Mouse (Mus musculus): ENCODE results near the gene Rnf212.

Rnf212 gene

DNA sequence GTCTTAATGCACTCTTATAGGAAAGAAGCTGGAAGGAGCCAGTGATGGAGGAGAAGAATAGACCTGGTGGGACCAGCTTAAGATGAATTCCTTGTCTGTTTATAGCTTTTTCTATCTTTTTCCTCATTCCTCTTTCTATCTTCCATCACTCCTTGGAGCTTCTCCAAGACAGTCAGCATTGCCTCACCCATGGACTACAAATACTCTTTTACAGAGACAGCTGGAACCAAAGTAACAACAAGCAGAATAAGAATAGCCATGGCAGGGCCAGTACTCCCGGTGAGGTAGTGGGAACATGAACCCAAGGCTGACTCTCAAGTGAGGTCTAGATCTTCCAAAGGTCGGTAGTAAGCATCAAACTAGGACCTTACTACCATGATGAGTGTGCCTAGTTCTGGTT, 61.7 kb downstream of the Rnf212 start:
- no peak for DNase-seq (ENCODE audit: low spot score)

DNA sequence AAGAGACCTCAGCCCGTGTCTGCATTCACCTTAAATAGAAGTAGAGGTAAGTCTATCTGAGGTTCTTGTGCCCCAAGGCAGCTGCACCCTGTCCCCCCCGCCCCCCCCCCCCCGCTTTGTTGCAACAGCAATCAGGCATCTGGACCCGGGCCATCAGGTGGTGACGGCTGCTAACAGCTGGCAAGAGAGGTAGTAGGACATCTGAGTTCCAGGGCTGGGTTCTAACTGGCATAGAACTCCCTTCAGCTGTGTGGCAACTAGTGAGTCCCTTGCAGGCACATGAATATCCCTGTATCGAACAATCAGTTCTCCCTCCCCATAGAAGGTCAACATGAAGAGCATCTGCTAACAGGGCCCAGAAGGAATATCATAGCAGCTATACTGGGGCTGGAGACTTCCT, 62.8 kb downstream of the Rnf212 start:
- DNase-seq (ENCODE audit: low spot score) = no peak

DNA sequence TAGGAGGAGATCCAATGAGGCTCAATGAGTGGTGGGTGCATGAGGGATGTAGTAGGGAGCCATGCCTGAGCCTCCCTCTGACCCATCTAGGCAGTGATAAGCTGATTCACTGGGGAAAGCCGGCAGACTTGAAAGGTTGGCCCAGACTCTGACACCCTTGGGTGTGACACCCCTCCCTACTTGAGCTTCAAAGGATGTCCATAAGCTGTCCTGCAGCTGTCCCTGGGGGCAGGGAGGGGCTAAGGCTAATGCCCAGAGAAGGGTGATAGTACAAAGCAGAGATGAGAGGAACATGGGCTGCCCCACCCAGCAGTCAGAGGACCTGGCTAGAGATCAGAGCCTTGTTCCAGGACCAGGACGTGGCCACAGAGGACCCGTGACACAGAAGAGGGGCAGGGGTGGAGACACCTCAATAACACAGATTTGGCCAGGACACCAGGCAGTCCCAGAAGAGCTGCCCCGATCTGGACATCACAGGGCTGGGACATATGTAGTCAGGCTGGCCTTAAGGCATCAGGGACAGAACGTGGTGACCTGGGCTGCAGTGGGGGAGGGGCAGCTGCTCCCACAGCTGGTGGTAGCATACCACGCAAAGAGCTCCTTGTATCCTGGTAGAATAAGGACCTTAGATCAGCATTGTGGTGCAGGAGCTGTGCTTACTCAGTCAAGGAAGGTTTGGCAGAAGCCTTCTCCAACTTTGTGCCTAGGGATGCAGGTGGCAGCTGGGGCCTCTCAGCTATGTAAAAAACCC, 65.6 kb downstream of the Rnf212 start:
- DNase-seq (ENCODE audit: low spot score) = no peak

DNA sequence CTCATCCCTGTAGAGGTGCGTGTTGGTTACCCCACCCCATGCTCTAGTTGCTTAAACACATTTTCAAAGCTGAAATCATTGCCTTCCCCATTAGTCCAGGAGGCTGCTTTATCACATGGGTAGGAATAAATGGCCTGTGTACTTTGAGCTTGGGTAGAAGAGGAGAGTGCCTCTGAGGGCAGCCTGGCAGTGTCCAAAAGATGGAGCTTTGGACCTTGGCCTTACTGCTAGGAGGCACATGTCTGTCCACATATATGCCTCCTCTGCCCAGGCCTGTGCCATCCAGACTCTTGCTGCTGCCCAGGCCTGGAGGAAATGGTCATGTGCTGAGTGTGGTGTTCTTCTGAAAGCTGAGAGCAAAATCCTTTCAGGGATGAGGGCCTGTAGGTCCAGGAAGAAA, 66.4 kb downstream of the Rnf212 start:
- DNase-seq (ENCODE audit: low spot score) = no peak

DNA sequence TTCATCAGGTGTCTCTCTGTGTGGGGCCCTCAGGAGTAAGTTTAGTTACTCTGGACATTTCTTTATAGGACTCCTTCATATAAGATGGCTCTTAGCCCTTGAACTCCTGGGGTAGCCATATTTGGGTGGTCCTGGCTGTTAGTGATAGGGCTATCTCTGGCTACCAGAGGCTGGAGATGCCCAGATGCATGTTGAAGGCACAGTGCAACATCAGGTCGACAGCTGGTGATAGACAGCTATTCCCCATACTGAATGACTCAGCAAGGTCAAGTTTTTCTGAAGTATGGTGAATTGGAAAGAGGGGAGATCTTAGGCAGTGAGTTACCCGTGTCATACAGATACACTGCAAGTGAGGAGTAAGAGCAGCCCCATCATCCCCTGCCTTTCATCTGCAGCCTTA, 67.0 kb downstream of the Rnf212 start:
- DNase-seq (ENCODE audit: low spot score) = no peak

DNA sequence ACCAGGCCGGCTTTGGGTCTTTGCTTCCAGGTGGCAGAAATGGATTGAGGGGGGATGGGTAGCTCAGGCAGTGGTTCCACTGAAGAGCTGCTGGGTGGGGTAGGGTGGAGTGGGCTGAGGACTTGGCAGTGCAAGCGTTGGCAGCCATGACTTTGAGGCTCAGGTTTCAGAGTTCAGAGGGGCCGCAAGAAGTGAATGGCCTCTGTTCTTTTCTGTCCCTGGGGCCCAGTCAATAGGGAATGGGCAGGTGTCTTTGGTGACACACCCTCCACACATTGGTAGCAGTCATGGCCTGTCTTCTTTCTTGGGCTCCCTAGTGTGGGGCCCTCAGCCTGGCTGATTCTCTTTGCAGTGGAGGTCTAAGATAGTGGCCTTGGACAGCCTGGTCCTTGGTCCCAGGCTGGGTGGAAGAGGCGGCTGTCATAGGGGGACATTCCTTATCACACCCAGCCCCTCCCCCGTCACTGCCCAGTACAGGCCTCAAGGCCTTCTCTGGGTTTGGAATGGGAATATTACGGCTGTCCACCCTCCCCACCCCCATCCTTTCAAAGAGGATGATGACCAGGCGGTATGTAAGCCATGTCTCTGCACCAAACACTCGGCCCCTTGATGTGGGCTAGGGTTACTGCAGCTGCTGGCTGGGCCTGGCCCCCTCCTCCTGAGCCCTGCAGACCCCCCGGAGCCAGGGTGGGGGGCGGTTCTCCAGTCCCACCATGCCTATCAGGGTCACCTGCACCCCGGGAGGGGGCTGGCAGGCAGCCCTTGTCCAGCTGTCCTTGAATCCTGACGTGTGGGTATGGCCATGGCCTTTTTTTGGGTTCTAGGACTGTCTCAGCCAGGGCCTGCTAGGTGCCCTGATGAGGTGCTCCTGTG, 70.8 kb downstream of the Rnf212 start:
- no peak for DNase-seq (ENCODE audit: low spot score)

DNA sequence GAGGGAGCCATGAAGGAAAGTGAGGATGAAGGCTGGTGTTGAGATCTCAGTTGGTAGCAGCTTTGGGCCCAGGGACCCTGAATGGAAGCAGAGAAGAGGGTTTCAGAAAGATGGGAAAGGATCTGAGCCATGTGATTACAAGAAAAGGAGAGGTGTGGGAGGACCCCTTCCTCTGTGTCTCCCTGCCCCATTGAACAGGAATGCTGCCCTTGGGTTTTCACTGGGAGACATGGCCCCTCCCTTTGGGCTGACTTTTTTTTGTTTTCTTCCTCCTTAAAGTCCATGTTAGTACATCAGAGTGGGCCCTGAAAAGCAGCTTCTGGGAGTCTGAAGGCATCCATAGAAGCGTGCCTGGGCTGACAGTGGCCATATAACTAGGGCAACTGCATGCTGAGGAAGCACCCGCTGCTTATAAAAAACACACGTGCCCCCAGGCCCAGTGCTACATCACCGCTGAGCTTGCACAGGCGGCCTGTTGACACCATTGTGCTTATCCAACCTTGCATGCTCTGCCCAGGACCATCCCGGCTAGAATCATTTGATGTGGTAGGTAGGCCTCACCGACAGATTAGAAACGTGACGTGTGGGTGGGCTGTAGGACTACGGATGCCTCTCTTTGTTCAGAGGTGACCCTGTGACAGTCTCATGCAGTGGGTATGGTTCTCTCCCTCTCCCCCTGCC, 73.3 kb downstream of the Rnf212 start:
- no peak for DNase-seq (ENCODE audit: low spot score)

DNA sequence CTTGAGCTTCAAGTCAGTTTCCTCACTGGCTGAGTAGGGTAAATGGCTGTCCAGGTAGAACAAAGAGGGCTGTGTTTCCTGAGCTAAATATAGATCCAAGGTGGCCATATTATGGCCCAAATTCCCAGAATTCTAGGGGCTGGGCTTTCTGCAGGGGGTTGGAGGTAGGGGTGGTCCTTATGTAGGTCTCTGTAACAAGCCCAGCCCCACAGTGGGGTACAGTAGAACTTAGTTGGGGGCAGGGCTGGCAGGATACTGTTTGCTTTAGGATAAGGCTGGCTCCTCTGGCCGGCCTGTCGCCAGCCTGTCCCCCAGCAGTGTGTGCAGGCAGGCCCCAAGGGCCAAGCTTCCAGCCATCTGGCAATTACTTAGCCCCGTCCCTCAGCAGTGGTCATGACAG, 74.4 kb downstream of the Rnf212 start:
- no peak for DNase-seq (ENCODE audit: low spot score)

DNA sequence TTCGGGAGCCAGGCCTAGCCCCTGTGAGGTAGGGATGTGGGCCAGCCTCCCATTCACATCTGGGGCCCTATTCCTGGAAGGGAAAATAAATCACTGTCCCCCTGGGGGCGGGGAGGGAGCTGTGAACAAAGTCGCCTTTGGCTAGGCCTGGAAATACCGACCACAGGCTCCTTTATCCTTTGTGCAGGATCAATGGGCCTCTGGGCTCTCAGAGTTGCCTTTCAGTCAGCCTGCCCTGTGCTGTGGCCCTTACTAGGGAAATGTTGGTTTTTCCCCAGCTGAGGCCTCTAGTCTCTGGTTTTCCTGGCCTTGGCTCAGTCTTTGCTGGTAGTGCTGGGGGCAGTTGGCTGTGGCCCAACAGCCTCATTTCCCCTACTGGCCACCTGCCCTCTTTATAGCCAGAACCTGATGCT, 77.4 kb downstream of the Rnf212 start:
- no peak for DNase-seq (ENCODE audit: low spot score)

DNA sequence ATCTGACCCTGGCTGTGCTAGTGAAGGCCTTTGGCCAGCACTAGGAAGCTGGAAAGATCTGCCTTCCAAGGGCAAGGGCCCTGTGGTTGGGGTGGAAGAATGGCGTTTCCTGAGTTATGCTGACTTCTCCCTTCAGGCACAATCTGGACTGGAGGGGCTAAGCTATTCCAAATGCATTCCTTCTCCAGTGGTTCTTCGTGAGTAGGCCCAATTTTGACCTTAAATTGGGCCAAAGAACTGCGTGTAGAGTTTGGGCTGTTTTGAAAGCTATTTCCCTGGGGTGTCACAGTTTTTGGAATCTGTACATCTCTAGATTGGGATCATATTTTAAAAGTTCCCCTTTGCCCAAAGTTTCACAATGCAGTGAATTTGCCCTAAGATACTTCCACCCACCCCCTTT, 78.2 kb downstream of the Rnf212 start:
- no peak for DNase-seq (ENCODE audit: low spot score)

DNA sequence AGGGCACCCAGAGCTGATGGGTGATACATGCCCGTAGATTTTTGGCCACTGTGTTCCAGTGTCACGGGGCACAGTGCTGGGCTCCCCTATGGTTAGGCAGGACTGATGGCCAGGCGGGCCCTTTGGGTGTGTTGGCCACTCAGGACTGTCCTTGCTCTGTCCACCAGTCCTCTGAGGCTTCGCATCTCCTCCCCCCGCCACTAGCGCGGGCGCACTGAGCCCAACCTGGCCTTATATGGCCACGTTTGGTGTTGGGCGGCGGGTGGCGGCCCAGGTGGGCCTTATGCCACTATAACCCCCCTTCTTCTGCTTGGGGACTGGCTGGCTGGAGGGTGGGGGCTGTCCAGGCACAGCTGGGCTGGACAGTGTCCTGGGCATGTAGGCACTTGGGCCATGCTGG, 78.9 kb downstream of the Rnf212 start:
- no peak for DNase-seq (ENCODE audit: low spot score)

DNA sequence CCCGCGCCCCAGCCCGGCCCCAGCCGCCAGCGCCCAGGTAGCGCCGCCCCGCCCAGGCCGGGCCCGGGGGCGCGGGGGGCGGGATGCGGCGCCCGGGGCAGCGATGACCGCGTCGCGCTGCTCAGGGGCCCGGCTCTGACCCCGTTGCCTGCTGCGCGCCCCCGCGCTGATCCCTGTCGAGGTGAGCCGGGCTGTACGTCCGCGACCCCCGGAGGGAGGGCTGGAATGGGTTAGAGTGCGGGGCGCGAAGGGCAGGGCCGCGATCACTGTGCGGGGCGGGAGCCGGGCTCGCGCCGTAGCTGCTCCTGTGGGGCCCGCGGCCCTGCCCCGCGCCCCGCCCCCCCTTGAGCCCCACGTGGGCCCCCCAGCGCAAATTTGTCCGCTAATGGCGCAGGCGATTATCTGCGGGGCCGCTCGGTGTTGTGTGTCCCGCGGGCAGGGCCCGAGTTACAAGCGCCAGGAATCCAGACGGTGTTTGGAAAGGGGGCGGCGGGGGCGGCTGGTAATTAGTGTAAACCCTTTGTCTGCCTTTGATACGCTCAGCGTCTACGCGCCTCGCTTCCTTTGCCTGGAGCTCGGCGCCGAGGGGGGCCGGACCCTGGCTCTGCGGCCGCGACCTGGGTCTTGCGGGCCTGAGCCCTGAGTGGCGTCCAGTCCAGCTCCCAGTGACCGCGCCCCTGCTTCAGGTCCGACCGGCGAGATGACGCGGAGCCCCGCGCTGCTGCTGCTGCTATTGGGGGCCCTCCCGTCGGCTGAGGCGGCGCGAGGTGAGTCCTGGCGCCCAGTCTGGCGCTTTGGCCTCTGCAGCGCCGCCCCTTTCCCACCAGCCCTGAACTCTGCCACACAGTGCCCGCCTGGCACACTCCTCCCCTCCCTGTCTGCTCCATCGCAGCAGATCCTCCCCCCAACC, 80.2 kb downstream of the Rnf212 start:
- peak; percentile 56 for DNase-seq (ENCODE audit: low spot score)

DNA sequence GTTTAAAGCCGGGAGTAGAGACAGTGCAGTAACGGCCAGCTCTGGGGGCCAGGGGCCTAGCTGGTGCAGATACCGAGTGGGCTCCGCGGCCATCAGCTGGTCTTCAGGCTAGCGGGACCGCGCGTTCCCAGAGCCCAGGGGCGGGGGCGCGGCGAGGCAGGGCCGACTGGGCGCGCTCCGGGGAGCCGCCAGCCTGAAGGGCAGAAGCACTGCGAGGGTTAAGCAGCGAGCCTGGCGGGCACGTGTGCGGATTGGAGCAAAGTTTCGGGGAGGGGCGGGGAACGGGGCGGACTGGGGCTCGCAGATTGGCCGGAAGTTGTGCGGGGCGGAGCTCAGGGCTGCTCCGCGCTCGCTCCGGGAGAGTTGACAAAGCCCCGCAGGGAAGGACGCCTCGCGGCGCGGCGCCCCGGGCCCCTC, 80.9 kb downstream of the Rnf212 start:
- DNase-seq (ENCODE audit: low spot score) = peak; percentile 89

DNA sequence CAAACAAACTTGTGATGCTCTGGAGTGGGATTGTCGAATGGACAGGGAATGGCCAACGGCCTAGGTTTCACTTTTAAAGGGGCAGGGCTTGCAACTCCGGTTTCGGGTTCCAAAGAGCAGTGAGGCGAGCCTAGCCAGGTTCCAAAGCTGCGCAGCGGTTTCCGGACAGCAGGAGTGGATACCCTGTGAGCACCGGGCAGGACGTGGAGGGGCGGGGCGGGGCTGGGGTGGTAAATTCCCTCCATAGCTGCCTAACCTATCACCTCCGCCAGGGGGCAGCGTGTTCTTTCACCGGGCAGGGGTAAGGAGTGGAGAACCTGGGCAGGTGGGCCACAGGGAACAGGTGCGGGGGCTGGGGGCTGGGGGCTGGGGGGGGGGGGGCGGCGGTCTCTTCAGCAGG, 82.5 kb downstream of the Rnf212 start, which contains the start of gene Fgfrl1:
Gene Fgfrl1, plus strand, starts transcription at position 112 of the 400 bp plus-strand sequence.
- peak; percentile 58 for DNase-seq (ENCODE audit: low spot score)

DNA sequence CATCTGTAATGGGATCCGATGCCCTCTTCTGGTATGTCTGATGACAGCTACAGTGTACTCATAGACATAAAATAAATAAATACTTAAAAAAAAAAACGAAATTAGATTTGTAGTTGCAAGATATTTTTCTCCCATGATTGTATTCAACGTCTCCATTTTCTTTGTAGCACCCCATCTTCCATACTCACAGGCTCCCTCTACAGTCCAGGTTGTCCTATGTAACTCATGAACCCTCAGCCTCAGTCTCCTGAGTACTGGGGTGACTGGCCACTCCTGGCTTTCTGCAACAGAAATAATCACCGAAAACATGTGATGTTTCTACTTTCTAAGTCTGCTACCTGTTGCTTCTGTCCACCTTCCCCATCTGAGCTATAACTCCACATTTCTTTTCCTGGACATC, 83.6 kb downstream of the Rnf212 start:
- no peak for DNase-seq (ENCODE audit: low spot score)

DNA sequence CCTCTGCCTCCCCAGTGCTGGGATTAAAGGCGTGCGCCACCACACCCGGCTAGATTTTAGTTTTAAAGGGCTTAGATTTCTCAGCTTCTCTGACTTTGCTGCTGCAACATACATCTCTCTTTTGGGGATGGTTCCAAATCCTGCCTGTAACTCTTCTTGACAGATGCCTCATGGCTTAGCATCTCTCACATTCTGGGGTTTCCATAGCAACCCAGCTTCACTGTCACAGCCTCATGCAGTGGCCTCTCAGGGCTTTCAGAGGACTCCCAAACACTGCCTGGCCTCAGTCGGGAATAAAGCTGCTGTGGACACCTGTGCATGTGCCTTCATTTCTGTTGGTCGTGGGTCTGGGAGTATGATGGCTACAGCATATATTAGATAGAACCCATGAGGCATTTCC, 85.7 kb downstream of the Rnf212 start:
- no peak for DNase-seq (ENCODE audit: low spot score)

DNA sequence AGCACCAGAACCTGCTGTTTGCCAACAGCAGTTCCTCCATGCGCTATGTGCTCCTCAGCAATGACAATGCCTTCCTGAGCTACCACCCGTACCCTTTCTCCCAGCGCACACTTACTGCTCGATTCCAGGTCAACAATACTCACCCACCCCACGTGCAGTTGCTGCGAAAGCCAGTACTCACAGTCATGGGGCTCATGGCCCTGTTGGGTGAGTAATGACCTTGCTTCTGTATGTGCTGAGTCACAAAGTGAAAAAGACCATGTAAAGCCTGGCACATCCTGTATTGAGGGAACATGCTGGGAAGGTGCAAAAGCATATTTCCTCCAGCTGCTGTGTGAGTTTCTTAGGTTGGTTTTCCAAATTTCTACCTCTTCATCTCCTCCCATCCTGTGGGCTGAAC, 93.9 kb downstream of the Rnf212 start:
- DNase-seq (ENCODE audit: low spot score) = no peak

DNA sequence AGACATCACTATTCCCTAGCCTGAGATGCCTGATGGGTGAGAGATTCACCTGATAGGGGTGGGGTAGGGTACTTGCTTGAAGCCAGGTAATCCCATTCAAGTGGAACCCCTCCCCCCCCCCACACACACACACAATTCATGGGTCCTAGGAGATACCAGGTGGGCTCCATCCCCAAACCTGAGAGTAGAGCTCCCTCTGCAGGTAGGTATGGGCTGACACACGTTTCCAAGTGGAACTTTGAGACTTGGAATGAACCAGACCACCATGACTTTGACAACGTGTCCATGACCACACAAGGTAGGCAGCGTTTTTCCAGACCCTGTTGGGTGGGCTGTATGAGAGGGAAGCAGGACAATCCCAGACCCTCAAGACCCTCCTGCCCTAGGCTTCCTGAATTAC, 94.9 kb downstream of the Rnf212 start:
- no peak for DNase-seq (ENCODE audit: low spot score)
